Mouse (Mus musculus) thymus, adult 18-20 months (tissue): ENCODE data around the gene Gm9117.
"Not testable (repeated sequence)": the region's sequence is repeated elsewhere in the genome, so short reads cannot be mapped to it uniquely, and the experiment has no call there.

Source experiments
- DNase-seq, 2 experiments: peaks; one replicate each; pipeline ENCODE4 v3.0.0; 2022; ENCODE audit warnings: mixed read lengths in 2 of 2

Gm9117 gene

GRCm38 (mm10) chr3:93943443-93943842, at the start of gene Gm9117:
TSS of gene Gm9117 (minus strand) at chr3:93943543.
- not testable (repeated sequence) for DNase-seq

DNA sequence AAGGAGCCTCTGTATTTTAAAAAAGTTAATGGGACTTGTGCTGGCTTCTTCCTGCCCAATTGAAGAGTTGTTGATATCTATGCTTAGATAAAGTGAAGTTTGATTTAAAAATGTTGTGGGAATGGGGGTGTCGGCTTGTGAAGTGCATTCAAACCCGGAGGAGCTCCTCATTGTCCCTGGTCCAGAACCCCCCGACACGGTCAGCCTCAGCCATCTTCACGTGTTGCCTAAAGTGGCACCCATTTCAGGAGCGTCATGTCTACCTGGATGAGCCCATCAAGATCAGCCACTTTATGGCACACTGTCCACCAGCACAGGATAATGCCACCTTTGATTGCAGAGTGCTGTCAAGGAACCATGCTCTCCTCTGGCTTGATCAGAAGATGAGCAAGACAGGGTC, 25.6 kb upstream of the Gm9117 start:
- not testable (repeated sequence) for DNase-seq

- not testable (repeated sequence) for DNase-seq
Measured at GRCm38 (mm10) chr3:93961214-93961613, 17.9 kb upstream of the Gm9117 start, which contains the start of gene Tdpoz5. TSS of gene Tdpoz5 (minus strand) at chr3:93961314.

GRCm38 (mm10) chr3:93938386-93938785, 5.0 kb downstream of the Gm9117 start:
- DNase-seq, result not testable (repeated sequence)
